Mouse (Mus musculus): ENCODE results near the gene Ell.

- TF ChIP-seq MYOD1 (IDR thresholded peaks at IDR 0.05; ENCODE audit: control insufficient read depth in 1 of 3, insufficient read length in 2 of 3, low read depth in 2 of 3) = no peak
- no peak for TF ChIP-seq MYOG (IDR thresholded peaks at IDR 0.05; ENCODE audit: control insufficient read depth in 1 of 3, insufficient read depth in 1 of 3, insufficient read length in 2 of 3, low read depth in 2 of 3)
These were observed 65.3 kb downstream of the Ell start for GRCm38 (mm10) chr8:70604558-70604957.
